Mouse (Mus musculus): ENCODE measurements around the gene Mtmr1. TPM values are rescaled to one million over a fixed set of nuclear protein-coding genes. Genes with fewer than 3 reads are reported as not detected.
A peak's percentile ranks its signal among the peaks of the same experiment; 100 is the strongest.
"Not testable (repeated sequence)": the region's sequence is repeated elsewhere in the genome, so short reads cannot be mapped to it uniquely, and the experiment has no call there.

The Mtmr1 gene
- 10 to 100 TPM; 19.4 to 24.3 TPM for total RNA-seq (2021)
- long read RNA-seq, experiment 1, full-length matches to known transcripts: 1 of 18 reads
- long read RNA-seq, experiment 1, partial matches to known transcripts: 0 of 18 reads
- long read RNA-seq, experiment 1, other reads (novel, unspliced or antisense): 17 of 18 reads
- long read RNA-seq, experiment 2, partial matches to known transcripts: 1 of 29 reads
- long read RNA-seq, experiment 2, other reads (novel, unspliced or antisense): 28 of 29 reads

- DNase-seq: peak; percentile 80
- intact Hi-C loops (cut with DNase I; ENCODE audit: low total_unique reads): no loop called here
Measured at GRCm38 (mm10) chrX:71364554-71364991, at the start of gene Mtmr1. TSS of gene Mtmr1 (plus strand) at chrX:71364760.

- intact Hi-C loops (cut with DNase I; ENCODE audit: low total_unique reads): no loop called here
Measured at GRCm38 (mm10) chrX:71352033-71352432, 12.5 kb upstream of the Mtmr1 start.

GRCm38 (mm10) chrX:71355331-71355730 is 9.2 kb upstream of the Mtmr1 start:
- intact Hi-C loops (cut with DNase I; ENCODE audit: low total_unique reads): no loop called here
- DNase-seq: no peak

More at GRCm38 (mm10) chrX:71352033-71352432, 12.5 kb upstream of the Mtmr1 start:
- DNase-seq: no peak

DNA sequence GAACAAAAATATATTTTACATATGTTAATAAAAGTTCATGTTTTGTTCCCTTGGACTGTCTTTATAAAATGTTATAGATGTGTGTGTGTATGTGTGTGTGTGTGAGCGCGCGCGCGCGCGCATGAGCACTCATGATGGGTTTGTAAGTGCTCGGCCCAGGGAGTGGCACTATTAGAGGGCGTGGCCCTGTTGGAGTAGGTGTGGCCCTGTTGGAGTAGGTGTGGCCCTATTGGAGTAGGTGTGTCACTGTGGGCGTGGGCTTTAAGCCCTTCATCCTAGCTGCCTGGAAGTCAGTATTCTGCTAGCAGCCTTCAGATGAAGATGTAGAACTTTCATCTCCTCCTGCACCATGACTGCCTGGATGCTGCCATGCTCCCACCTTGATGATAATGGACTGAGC is 2.8 kb upstream of the Mtmr1 start:
- intact Hi-C loops (cut with DNase I; ENCODE audit: low total_unique reads); DNase-seq: not testable (repeated sequence)

DNA sequence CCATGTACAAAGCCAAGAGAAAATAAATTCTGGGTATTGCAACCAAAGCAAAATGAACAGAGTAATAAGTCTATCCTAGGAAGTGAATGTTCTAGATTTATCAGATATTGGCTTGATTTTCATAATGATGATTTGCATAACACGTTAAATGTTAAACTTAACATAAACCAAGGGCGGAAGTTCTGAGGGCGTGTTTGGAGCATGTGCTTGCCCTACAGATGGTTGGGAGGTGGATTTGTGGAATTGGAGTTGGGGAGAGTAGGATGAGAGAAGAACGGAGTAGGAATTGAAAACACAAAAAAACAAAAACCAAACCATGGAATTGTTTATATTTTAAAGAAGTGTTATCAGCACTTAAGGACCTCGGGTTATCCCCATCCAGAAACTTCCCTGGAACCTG is 498 bp upstream of the Mtmr1 start:
- DNase-seq: no peak
- intact Hi-C loops (cut with DNase I; ENCODE audit: low total_unique reads): no loop called here

GRCm38 (mm10) chrX:71365011-71365410 is 451 bp downstream of the Mtmr1 start:
- intact Hi-C loops (cut with DNase I; ENCODE audit: low total_unique reads): no loop called here
- DNase-seq: peak; percentile 13

- intact Hi-C loops (cut with DNase I; ENCODE audit: low total_unique reads): no loop called here
- no peak for DNase-seq
Measured at GRCm38 (mm10) chrX:71365510-71365909, 950 bp downstream of the Mtmr1 start.

DNA sequence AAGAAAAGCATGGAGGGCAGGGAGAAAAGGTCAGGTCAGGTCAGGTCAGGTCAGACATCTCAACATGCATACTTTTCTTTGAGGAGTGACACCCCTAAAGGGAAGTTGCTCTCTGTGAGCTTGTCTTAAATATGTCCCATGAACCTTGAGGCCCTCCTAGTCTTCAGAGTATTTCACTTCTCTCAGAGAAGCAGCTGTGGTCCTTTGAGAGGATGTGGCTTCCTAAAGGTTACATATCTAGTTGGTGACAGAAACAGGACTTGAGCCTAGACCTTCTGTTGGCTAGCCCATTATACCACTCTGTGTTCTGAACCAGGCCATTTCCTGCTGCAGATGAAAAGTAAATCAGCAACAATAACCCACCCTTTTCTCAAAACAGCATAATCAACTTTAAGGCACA is 2.4 kb downstream of the Mtmr1 start:
- intact Hi-C loops (cut with DNase I; ENCODE audit: low total_unique reads): no loop called here
- DNase-seq: no peak

- DNase-seq: no peak
- intact Hi-C loops (cut with DNase I; ENCODE audit: low total_unique reads): no loop called here
Measured at GRCm38 (mm10) chrX:71376781-71377180, 12.2 kb downstream of the Mtmr1 start.

DNA sequence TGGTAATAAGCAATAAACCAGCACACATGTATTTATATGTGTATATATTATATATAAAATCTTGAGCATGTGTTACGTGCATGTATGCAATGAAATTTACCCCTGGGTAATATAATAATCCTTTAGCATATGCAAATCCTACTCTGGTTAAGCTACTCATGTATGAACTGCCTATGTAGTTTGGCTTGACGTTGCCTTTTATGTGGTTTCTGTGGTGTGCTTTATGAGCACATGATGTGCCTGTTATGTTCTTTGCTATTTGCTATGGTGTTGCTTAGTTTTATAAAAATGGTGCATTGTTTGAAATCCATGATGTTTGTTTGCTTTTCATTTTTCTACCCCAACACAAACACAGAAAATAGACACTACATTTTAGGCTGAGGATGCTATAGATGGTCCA is 13.9 kb downstream of the Mtmr1 start:
- no peak for DNase-seq
- intact Hi-C loops (cut with DNase I; ENCODE audit: low total_unique reads): no loop called here

DNA sequence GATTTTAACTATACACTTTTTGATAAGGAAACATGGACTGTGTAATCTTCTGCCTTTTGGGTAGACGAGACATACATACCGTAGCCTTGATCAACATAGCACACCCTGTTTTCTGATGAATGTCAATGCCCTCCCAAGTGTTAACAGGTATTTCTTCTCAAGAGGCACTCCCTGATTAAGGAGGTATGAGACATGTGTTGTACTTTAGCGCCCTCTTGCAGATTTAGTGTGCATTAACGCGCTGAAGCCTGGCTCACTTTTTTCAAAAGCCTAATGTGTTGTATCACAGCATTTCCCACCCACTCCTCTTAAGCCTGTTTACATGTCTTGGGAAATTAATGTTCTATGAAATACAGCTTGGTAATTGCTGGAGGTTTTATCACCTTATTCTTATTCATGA is 17.0 kb downstream of the Mtmr1 start:
- intact Hi-C loops (cut with DNase I; ENCODE audit: low total_unique reads): no loop called here
- no peak for DNase-seq

DNA sequence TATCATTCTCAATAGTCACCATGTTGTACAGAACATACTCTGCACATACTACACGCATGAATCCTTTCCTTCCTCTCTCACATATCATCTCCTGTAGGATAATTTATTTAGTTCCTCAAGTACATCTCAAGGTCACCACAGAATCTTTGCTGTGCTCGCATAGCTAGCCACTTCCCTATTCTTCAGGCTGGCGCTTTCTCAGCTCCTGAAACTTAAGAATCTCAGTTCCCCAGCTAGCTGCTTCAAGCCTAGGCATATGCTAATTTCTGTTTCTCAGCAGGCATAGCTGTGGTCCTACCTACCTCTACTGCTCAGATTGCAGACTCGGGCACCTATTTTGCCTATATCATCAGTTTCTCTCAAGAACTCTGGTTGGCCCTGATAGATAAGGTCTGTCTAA is 31.8 kb downstream of the Mtmr1 start:
- intact Hi-C loops (cut with DNase I; ENCODE audit: low total_unique reads): no loop called here
- no peak for DNase-seq

DNA sequence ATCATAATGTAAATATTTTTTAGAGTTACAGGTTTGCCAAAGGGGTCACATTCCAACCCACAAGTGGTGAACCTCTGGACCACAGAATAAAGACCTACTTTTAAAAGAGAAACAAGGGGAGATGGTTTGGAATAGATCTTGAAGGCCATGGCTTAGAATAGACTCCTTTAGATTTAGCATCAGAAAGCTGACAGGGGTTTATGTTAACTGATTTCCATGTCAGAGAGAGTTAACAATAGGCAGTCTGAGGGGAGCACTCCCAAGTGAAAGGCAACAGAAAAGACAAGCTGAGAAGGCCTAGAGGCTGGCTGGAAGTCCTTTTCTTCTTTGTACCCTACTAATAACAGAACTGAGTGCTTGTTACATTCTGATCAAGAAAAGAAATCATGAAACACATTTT is 41.7 kb downstream of the Mtmr1 start:
- DNase-seq: no peak
- intact Hi-C loops (cut with DNase I; ENCODE audit: low total_unique reads): no loop called here

- intact Hi-C loops (cut with DNase I; ENCODE audit: low total_unique reads): no loop called here
- DNase-seq: no peak
Measured at GRCm38 (mm10) chrX:71408386-71408785, 43.8 kb downstream of the Mtmr1 start.

GRCm38 (mm10) chrX:71412776-71413175 is 48.2 kb downstream of the Mtmr1 start:
- intact Hi-C loops (cut with DNase I; ENCODE audit: low total_unique reads): no loop called here

GRCm38 (mm10) chrX:71413616-71414015 is 49.1 kb downstream of the Mtmr1 start:
- intact Hi-C loops (cut with DNase I; ENCODE audit: low total_unique reads): no loop called here
- DNase-seq: no peak

More at GRCm38 (mm10) chrX:71412776-71413175, 48.2 kb downstream of the Mtmr1 start:
- DNase-seq: no peak

DNA sequence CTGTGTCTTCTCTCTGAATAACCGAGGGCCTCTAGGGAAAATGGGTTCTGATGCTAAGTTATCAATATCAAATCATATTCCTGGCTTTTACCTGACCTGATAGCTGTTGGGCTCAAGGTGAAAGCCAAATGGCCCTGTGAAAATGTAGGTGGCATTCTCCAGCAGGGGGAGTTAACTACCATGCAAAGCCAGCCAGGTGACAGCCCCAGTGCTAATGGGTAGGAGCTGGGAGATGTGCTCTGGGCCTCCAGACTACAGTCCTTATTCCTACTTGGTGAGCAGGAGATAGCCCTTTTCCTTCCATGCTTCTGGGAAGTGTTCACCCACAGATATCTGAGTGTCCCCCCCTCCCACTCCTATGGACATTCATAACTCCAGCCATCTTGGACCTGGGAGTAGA is 60.3 kb downstream of the Mtmr1 start:
- DNase-seq: no peak
- intact Hi-C loops (cut with DNase I; ENCODE audit: low total_unique reads): loop anchor here (5.0 kb wide), 1 partner anchor 177 kb away; no protein-coding TSS in a partner anchor

DNA sequence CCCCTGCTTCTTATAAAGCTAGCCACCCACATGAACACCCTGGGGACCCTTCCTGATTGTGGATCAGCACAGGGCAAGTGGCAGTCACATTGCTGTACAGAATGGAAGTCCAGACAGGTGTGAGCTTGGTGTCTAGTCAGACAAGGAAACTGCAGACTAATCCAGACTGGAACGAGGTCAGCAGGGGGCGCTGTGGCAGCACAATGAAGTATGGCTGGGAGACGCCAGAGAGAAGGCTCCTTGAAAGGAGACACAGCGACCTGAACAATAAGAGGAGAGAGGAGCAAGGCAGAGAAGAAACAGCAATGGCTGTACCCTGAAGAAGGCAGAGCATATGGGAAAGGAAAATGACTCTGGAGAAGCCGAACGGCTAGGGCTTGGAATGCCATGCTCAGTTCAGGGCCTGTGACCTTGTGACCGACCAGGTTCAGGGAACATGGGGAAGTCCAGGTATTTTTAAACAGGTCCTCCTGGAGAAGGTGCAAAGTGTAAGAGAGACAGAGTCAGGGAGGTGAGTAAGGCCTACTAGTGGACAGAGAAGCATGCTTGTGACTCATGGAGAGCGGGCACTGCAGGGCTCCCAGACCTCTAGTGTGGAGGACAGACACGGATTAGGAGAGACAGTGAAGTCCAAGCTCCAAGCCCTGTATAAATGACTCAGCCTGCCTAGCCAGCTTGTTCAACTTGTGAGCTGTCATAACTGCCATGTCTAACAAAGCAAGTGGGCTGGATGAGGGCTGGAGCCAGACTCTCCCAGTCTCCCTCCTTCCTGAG is 61.4 kb downstream of the Mtmr1 start:
- peak; percentile 72 for DNase-seq
- intact Hi-C loops (cut with DNase I; ENCODE audit: low total_unique reads): loop anchor here (5.0 kb wide), 1 partner anchor 176 kb away; no protein-coding TSS in a partner anchor

DNA sequence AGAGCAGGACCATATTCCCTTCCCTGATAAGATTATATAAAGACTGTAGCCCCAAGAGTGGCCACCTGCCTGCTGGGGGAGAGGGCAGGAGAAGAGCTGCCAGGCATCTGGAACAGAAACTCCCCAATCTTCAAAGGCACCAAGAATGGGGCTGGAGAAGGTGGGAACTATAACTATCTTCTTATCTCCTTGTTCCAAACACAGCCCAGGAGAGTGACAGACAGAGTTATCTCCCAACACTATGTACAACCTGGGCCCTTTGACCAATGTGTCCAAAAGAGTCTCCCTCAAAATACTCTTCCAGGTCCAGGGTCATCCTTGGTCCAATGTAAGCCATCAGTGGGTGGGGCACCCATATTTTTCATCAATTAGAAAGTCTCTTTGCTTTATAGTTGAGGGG is 62.9 kb downstream of the Mtmr1 start:
- no peak for DNase-seq
- intact Hi-C loops (cut with DNase I; ENCODE audit: low total_unique reads): loop anchor here (5.0 kb wide), 1 partner anchor 175 kb away; no protein-coding TSS in a partner anchor

- no peak for DNase-seq
Measured at GRCm38 (mm10) chrX:71430900-71431299, 66.3 kb downstream of the Mtmr1 start.

GRCm38 (mm10) chrX:71434448-71434847 is 69.9 kb downstream of the Mtmr1 start:
- no peak for DNase-seq
- intact Hi-C loops (cut with DNase I; ENCODE audit: low total_unique reads): no loop called here

More at GRCm38 (mm10) chrX:71430900-71431299, 66.3 kb downstream of the Mtmr1 start:
- intact Hi-C loops (cut with DNase I; ENCODE audit: low total_unique reads): no loop called here
